Comparison of ENCODE assay signal across 33 mouse cellular contexts in genomic region chr10:21416184-21416583, GRCm38 (mm10). TPM values are rescaled to one million over a fixed set of nuclear protein-coding genes. Genes with fewer than 3 reads are reported as not detected.
"Had no signal": no experiment of that assay in that cellular context is flagged by ENCODE, and none has a peak within 500 bp of the region (broad histone marks: within the 10 kb centered on the region; RNA-seq: fewer than 3 reads in every experiment).

No protein-coding gene starts in this region.

- ATAC-seq: hindbrain, embryonic 16.5 days; inflammation-experienced regulatory T-cells, adult 6 months; intestine, embryonic 15.5 days; intestine, postnatal 0 days; liver, embryonic 12.5 days had no signal

- H3K9ac ChIP-seq: heart, embryonic 12.5 days; hindbrain, embryonic 12.5 days; hindbrain, embryonic 14.5 days; intestine, embryonic 15.5 days; kidney, embryonic 15.5 days; limb, embryonic 13.5 days; limb, embryonic 15.5 days; liver, embryonic 12.5 days; liver, embryonic 14.5 days had no signal

- H3K4me1 ChIP-seq: hindbrain, embryonic 10.5 days; hindbrain, embryonic 12.5 days; intestine, embryonic 15.5 days; kidney, embryonic 15.5 days; limb, embryonic 13.5 days; limb, embryonic 15.5 days had no signal

- H3K27me3 ChIP-seq: heart, embryonic 12.5 days; hindbrain, embryonic 12.5 days; intestine, embryonic 15.5 days; kidney, embryonic 15.5 days; limb, embryonic 13.5 days; limb, embryonic 15.5 days; liver, embryonic 12.5 days had no signal

- H3K4me3 ChIP-seq: gastrocnemius, adult 2 months; heart, adult 2 months; heart, embryonic 12.5 days; hindbrain, embryonic 10.5 days; hindbrain, embryonic 12.5 days; intestine, embryonic 15.5 days; kidney, embryonic 15.5 days; limb, embryonic 13.5 days; limb, embryonic 15.5 days; liver, embryonic 12.5 days had no signal

- H3K9me3 ChIP-seq: hindbrain, embryonic 10.5 days; hindbrain, embryonic 12.5 days; intestine, embryonic 15.5 days; kidney, embryonic 15.5 days; limb, embryonic 13.5 days; limb, embryonic 15.5 days; liver, embryonic 12.5 days had no signal

- H3K27ac ChIP-seq: gastrocnemius, adult 2 months; heart, adult 2 months; hindbrain, embryonic 10.5 days; hindbrain, embryonic 12.5 days; hindbrain, embryonic 14.5 days; intestine, embryonic 15.5 days; kidney, embryonic 15.5 days; kidney, postnatal 0 days; limb, embryonic 13.5 days; limb, embryonic 15.5 days; liver, embryonic 12.5 days; liver, embryonic 14.5 days had no signal

- H3K36me3 ChIP-seq: heart, embryonic 12.5 days; hindbrain, embryonic 10.5 days; hindbrain, embryonic 12.5 days; intestine, embryonic 15.5 days; kidney, embryonic 15.5 days; limb, embryonic 13.5 days; limb, embryonic 15.5 days; liver, embryonic 12.5 days had no signal

- DNase-seq: gastrocnemius, adult 2 months; gastrocnemius, postnatal 10 days; gastrocnemius, postnatal 25 days; heart, adult 2 months; heart, postnatal 10 days; heart, postnatal 4 days; kidney, adult 18-20 months; kidney, adult 9 months; kidney, postnatal 14 days; kidney, postnatal 36 days; layer of hippocampus, adult 9-11 months; layer of hippocampus, postnatal 36 days; left cerebral cortex, postnatal 4 days had no signal

- H3K4me2 ChIP-seq: heart, embryonic 12.5 days; hindbrain, embryonic 12.5 days; hindbrain, embryonic 14.5 days; intestine, embryonic 15.5 days; kidney, embryonic 15.5 days; limb, embryonic 13.5 days; limb, embryonic 15.5 days; liver, embryonic 12.5 days had no signal

RNA-seq across cellular contexts. Expression of gene Aldh8a1, which starts 39.1 kb away (rescaled TPM):
- total RNA-seq: gastrocnemius, adult 2 months; gastrocnemius, postnatal 25 days; granulocyte monocyte progenitor cell, adult 5-6 weeks; heart, adult 2 months; heart, postnatal 10 days; heart, postnatal 4 days; layer of hippocampus, postnatal 14 days; left cerebral cortex, postnatal 10 days; left cerebral cortex, postnatal 4 days had no signal
- polyA plus RNA-seq: heart, adult 2 months; heart, embryonic 14.5 days; hindbrain, embryonic 14.5 days; inflammation-experienced regulatory T-cells, adult 6 months; intestine, postnatal 0 days; large intestine, adult 2 months; limb, embryonic 11.5 days; limb, embryonic 15.5 days had no signal
